Mouse (Mus musculus): ENCODE measurements around the gene Myf6. TPM values are rescaled to one million over a fixed set of nuclear protein-coding genes. Genes with fewer than 3 reads are reported as not detected.

The Myf6 gene
- polyA plus RNA-seq, 1 experiment from 2014 or later = not detected

GRCm38 (mm10) chr10:107488654-107489315 is 5.8 kb downstream of the Myf6 start:
- Histone ChIP-seq H3K4me1 (peaks cover 36% of the 10 kb centered on the region), H3K4me3 (no peak overlapping the region), H3K27ac (no peak overlapping the region), H3K27me3 (ENCODE audit: poor library complexity, severe bottlenecking) (peaks cover 10% of the 10 kb centered on the region), H3K9me3 (no peaks in the 10 kb centered on the region), H3K36me3 (replicated peaks) (no peaks in the 10 kb centered on the region)
- WGBS = 35% methylated on average over 12 of the region's 12 CpGs
- no peak for DNase-seq (ENCODE audit: extremely low spot score, low spot score)

GRCm38 (mm10) chr10:107486770-107487169 is 7.8 kb downstream of the Myf6 start:
- Histone ChIP-seq H3K4me3 (no peak overlapping the region), H3K4me1 (peaks cover 27% of the 10 kb centered on the region), H3K27ac (no peak overlapping the region), H3K27me3 (ENCODE audit: poor library complexity, severe bottlenecking) (peaks cover 7% of the 10 kb centered on the region; the same call in 1 of the 2 replicates), H3K9me3 (no peaks in the 10 kb centered on the region), H3K36me3 (replicated peaks) (no peaks in the 10 kb centered on the region)
- DNase-seq (ENCODE audit: extremely low spot score, low spot score) = no peak
- WGBS = 74% methylated on average over 12 of the region's 12 CpGs

- H3K4me1 ChIP-seq = peaks cover 27% of the 10 kb centered on the region
- no peak within 1 kb of the TSS for H3K27ac ChIP-seq
- no peak for DNase-seq (ENCODE audit: extremely low spot score, low spot score)
- 75% methylated on average over 8 of the region's 8 CpGs for WGBS
- H3K4me3 ChIP-seq = no peak within 1 kb of the TSS
- H3K36me3 ChIP-seq (replicated peaks) = no peaks in the 10 kb centered on the region
- no peaks in the 10 kb centered on the region for H3K9me3 ChIP-seq
- H3K27me3 ChIP-seq (ENCODE audit: poor library complexity, severe bottlenecking) = peaks cover 7% of the 10 kb centered on the region; the same call in 1 of the 2 replicates
Observed at GRCm38 (mm10) chr10:107485870-107486269, 8.7 kb downstream of the Myf6 start, which contains the start of gene Myf5. Gene Myf5 (minus strand): TSS chr10:107486134.

GRCm38 (mm10) chr10:107484050-107484449 is 10.5 kb downstream of the Myf6 start:
- 63% methylated on average over 10 of the region's 10 CpGs for WGBS
- no peak overlapping the region for H3K27ac ChIP-seq
- peaks cover 24% of the 10 kb centered on the region for H3K4me1 ChIP-seq
- H3K36me3 ChIP-seq (replicated peaks) = no peaks in the 10 kb centered on the region
- peaks cover 7% of the 10 kb centered on the region; the same call in 1 of the 2 replicates for H3K27me3 ChIP-seq (ENCODE audit: poor library complexity, severe bottlenecking)
- H3K9me3 ChIP-seq = no peaks in the 10 kb centered on the region
- no peak for DNase-seq (ENCODE audit: extremely low spot score, low spot score)
- no peak overlapping the region for H3K4me3 ChIP-seq

- Histone ChIP-seq H3K27me3 (ENCODE audit: poor library complexity, severe bottlenecking) (no peaks in the 10 kb centered on the region), H3K9me3 (no peaks in the 10 kb centered on the region), H3K36me3 (replicated peaks) (no peaks in the 10 kb centered on the region), H3K27ac (no peak overlapping the region), H3K4me1 (no peaks in the 10 kb centered on the region), H3K4me3 (no peak overlapping the region)
- no peak for DNase-seq (ENCODE audit: extremely low spot score, low spot score)
- 49% methylated on average over 2 of the region's 2 CpGs for whole genome bisulfite sequencing
Observed at GRCm38 (mm10) chr10:107473497-107473896, 21.0 kb downstream of the Myf6 start.

GRCm38 (mm10) chr10:107471712-107472111 is 22.8 kb downstream of the Myf6 start:
- H3K4me1 ChIP-seq = no peaks in the 10 kb centered on the region
- H3K27me3 ChIP-seq (ENCODE audit: poor library complexity, severe bottlenecking) = no peaks in the 10 kb centered on the region
- H3K27ac ChIP-seq = no peak overlapping the region
- H3K36me3 ChIP-seq (replicated peaks) = no peaks in the 10 kb centered on the region
- H3K9me3 ChIP-seq = no peaks in the 10 kb centered on the region
- no peak overlapping the region for H3K4me3 ChIP-seq
- DNase-seq (ENCODE audit: extremely low spot score, low spot score) = no peak
- 88% methylated on average over 5 of the region's 5 CpGs for WGBS

GRCm38 (mm10) chr10:107467819-107468218 is 26.7 kb downstream of the Myf6 start:
- H3K27ac ChIP-seq = no peak overlapping the region
- WGBS = 89% methylated on average over 7 of the region's 7 CpGs

GRCm38 (mm10) chr10:107449496-107450330 is 44.8 kb downstream of the Myf6 start:
- Histone ChIP-seq H3K27ac (no peak overlapping the region), H3K9me3 (no peaks in the 10 kb centered on the region), H3K4me1 (no peaks in the 10 kb centered on the region), H3K27me3 (ENCODE audit: poor library complexity, severe bottlenecking) (no peaks in the 10 kb centered on the region), H3K4me3 (no peak overlapping the region), H3K36me3 (replicated peaks) (no peaks in the 10 kb centered on the region)
- WGBS = 94% methylated on average over 5 of the region's 5 CpGs
- DNase-seq (ENCODE audit: extremely low spot score, low spot score) = no peak

More at GRCm38 (mm10) chr10:107467819-107468218, 26.7 kb downstream of the Myf6 start:
- Histone ChIP-seq H3K4me3 (no peak overlapping the region), H3K4me1 (no peaks in the 10 kb centered on the region), H3K27me3 (ENCODE audit: poor library complexity, severe bottlenecking) (no peaks in the 10 kb centered on the region), H3K36me3 (replicated peaks) (no peaks in the 10 kb centered on the region), H3K9me3 (no peaks in the 10 kb centered on the region)
- DNase-seq (ENCODE audit: extremely low spot score, low spot score) = no peak

Small RNA genes within 50 kb of the gene (microRNA-seq; reads per million reads assigned to microRNA genes)
- not detected for gene Gm44403

Other genes starting within 250 kb of the Myf6 start
- gene Lin7a, start 223.1 kb downstream of the Myf6 start, polyA plus RNA-seq (2016; fragmentation: Nextera tagmentation; extraction: Ambion mirVana) = 1.1 and 1.4 TPM in 2 replicates
- gene Myf5, start 8.6 kb downstream of the Myf6 start, polyA plus RNA-seq (2016; fragmentation: Nextera tagmentation; extraction: Ambion mirVana) = 0.43 and 0.47 TPM in 2 replicates
- 0.02 and 0.04 TPM in 2 replicates for gene Ptprq, start 225.3 kb upstream of the Myf6 start, polyA plus RNA-seq (2016; fragmentation: Nextera tagmentation; extraction: Ambion mirVana)